Mouse (Mus musculus) left cerebral cortex, postnatal 25 days (tissue): ENCODE data around the gene Sfn. TPM values are rescaled to one million over a fixed set of nuclear protein-coding genes. Genes with fewer than 3 reads are reported as not detected.

Source experiments
- DNase-seq, 2 experiments: peaks; one replicate each; pipeline ENCODE4 v3.0.0; 2022; ENCODE audit warnings: low spot score in 2 of 2, mixed read lengths in 1 of 2
- intact Hi-C: fragments of 180-260 bp; cut with DNase I; formaldehyde crosslinking; loops from one replicate; pipeline ENCODE4 v1.15.1; 2025
- total RNA-seq, 2 experiments: library from RNA; stranded (reverse); gene quantifications; 2 replicates each; pipeline ENCODE4 v1.2.3; 2021

The Sfn gene
- total RNA-seq, 2 experiments from 2014 or later, result 1.3 to 1.9 TPM

GRCm38 (mm10) chr4:133596084-133596483, 5.9 kb downstream of the Sfn start:
- intact Hi-C loops, result no loop called here

GRCm38 (mm10) chr4:133595538-133595937, 6.4 kb downstream of the Sfn start:
- peak in 1 of 2 experiments; percentile 67 for DNase-seq

More at GRCm38 (mm10) chr4:133596084-133596483, 5.9 kb downstream of the Sfn start:
- DNase-seq, result no peak

GRCm38 (mm10) chr4:133592570-133592969, 9.4 kb downstream of the Sfn start:
- DNase-seq, result peak; percentile 50 to 65
- intact Hi-C loops, result loop anchor here (1.0 to 2.0 kb wide), 3 partner anchors 58 to 236 kb away; partner anchors contain the start of gene Zdhhc18

More at GRCm38 (mm10) chr4:133595538-133595937, 6.4 kb downstream of the Sfn start:
- intact Hi-C loops, result no loop called here

GRCm38 (mm10) chr4:133584059-133584951, 17.7 kb downstream of the Sfn start, which contains the start of gene Gpn2:
Gene Gpn2 (plus strand): TSS chr4:133584362.
- intact Hi-C loops, result no loop called here
- DNase-seq, result peak; percentile 81 to 90

- no peak for DNase-seq
- intact Hi-C loops, result no loop called here
Observed at GRCm38 (mm10) chr4:133583690-133584058, 18.3 kb downstream of the Sfn start.

GRCm38 (mm10) chr4:133577983-133578382, 24.0 kb downstream of the Sfn start:
- no peak for DNase-seq
- intact Hi-C loops, result no loop called here

- no peak for DNase-seq
- intact Hi-C loops, result no loop called here
Observed at GRCm38 (mm10) chr4:133574843-133575202, 27.1 kb downstream of the Sfn start.

GRCm38 (mm10) chr4:133574070-133574842, 27.7 kb downstream of the Sfn start, which contains the start of gene Gpatch3:
Gene Gpatch3 (plus strand): TSS chr4:133574745.
- intact Hi-C loops, result no loop called here
- peak; percentile 93 to 94 for DNase-seq

- no peak for DNase-seq
- intact Hi-C loops, result no loop called here
Observed at GRCm38 (mm10) chr4:133570066-133570466, 31.9 kb downstream of the Sfn start.

GRCm38 (mm10) chr4:133569291-133570065, 32.5 kb downstream of the Sfn start:
- intact Hi-C loops, result no loop called here
- DNase-seq, result no peak

GRCm38 (mm10) chr4:133567251-133567650, 34.7 kb downstream of the Sfn start:
- intact Hi-C loops, result no loop called here
- DNase-seq, result no peak

- no peak for DNase-seq
Observed at GRCm38 (mm10) chr4:133563123-133563571, 38.8 kb downstream of the Sfn start.

GRCm38 (mm10) chr4:133561622-133562021, 40.3 kb downstream of the Sfn start:
- intact Hi-C loops, result no loop called here
- DNase-seq, result no peak

More at GRCm38 (mm10) chr4:133563123-133563571, 38.8 kb downstream of the Sfn start:
- intact Hi-C loops, result no loop called here

- intact Hi-C loops, result no loop called here
- DNase-seq, result no peak
Observed at GRCm38 (mm10) chr4:133559846-133560245, 42.1 kb downstream of the Sfn start.

- intact Hi-C loops, result no loop called here
- no peak for DNase-seq
Observed at GRCm38 (mm10) chr4:133557041-133557717, 44.8 kb downstream of the Sfn start.

- no peak for DNase-seq
- intact Hi-C loops, result no loop called here
Observed at GRCm38 (mm10) chr4:133553448-133554330, 48.3 kb downstream of the Sfn start.

GRCm38 (mm10) chr4:133552768-133553447, 49.1 kb downstream of the Sfn start, which contains the start of gene Nr0b2:
Gene Nr0b2 (plus strand): TSS chr4:133553376.
- intact Hi-C loops, result no loop called here
- no peak for DNase-seq
